Mouse (Mus musculus) mesoderm, embryonic 11.5 days (tissue): ENCODE measurements at regions not wholly inside any gene's neighbourhood (a gene's known extent, or its start where the extent isn't known, plus 50 kb on each side); places are given as distances from the start of the nearest gene placed in this dataset.
"Not testable (repeated sequence)": the region's sequence is repeated elsewhere in the genome, so short reads cannot be mapped to it uniquely, and the experiment has no call there.

Experiments
- DNase-seq: peaks from one replicate; pipeline ENCODE4 v3.0.0-alpha.2; 2012; ENCODE audit warnings: low read depth, low spot score

- peak; percentile 87 for DNase-seq
Observed at GRCm38 (mm10) chr12:77852595-77853577, 341.2 kb upstream of the Gm6657 start.

GRCm38 (mm10) chr12:77854281-77855075, 339.6 kb upstream of the Gm6657 start:
- peak; percentile 87 for DNase-seq

DNA sequence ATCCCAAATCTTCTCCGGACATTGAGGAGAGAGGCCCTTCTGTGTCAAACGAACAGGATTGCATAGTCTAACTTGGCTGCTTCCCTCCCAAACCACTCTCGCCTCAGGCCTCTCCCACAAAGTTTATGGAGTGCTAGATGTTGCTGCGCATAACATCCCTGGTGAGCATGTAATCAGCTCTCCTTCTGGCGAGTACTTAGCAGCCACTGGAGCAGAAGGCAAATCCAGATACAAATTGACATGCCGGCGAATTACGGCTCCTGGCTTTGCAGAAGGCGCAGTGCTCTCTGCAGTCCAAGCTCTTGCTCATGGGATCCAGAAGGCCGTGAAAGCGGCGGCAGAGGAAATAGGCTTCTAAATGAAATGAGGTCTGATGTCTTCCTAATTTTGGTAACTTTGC, 338.2 kb upstream of the Gm6657 start:
- DNase-seq, result peak; percentile 34

GRCm38 (mm10) chr12:77857281-77857680, 336.8 kb upstream of the Gm6657 start:
- no peak for DNase-seq

DNA sequence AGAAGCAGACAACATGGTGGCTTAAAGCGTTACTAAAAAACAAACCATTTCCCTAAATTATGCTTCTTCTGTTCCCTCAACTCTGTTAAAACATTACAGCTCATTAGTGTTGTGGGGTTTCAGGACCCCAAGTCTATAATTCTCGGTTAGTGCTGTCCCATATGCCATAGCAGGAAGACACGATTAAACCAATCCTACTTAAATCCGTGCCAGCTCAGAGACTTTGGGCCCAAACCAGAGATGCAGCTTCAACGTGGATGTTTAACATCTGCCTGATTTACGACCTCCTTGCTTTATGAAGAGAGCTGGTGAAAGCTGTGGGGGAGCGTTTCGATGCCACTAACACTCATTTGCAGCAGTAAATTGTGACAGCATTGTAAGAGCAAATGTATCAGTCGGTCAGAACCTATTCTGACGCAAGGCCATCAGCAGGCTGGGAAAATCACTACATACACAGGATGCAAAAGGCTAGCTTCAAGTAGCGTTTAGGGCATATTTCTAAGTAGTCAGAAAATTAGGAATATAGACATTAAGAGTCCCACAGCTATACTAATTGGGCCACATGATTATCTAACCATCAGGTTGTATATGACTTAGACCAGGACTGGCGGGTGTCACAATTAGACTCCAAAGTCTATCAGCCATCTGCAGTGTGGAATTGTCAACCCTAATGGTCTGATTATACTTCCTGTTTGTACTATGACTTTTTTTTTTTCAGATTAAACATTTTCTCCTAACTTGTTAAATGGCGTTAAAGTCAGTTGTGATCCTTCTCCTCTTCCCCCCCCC, 333.1 kb upstream of the Gm6657 start:
- DNase-seq, result peak; percentile 41

DNA sequence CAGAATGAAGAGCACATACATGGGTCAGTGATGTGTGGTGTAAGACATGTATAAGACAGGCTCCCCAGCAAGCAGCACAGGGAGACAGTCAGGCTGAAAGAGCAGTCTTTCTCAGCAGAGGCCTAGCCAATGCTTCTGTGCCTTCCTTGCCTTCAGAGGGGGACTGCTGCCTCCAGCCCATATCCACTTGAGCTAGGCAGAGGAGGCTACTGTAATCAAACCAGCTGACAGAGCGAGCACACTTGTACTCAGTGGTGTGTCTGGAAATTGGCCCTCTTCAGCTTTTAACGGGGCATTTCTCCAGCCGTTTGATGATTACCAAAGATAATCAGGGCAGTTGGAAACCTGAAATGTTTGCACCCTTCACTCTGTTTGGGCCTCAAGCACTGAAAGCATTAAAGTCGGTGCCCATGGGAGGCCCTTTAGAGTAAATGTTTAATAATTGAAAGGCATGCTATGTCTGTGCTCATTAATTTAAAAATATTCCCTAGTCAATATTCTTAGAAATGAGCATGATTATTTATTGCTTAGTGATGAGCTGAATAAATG, 326.0 kb upstream of the Gm6657 start:
- DNase-seq, result no peak

DNA sequence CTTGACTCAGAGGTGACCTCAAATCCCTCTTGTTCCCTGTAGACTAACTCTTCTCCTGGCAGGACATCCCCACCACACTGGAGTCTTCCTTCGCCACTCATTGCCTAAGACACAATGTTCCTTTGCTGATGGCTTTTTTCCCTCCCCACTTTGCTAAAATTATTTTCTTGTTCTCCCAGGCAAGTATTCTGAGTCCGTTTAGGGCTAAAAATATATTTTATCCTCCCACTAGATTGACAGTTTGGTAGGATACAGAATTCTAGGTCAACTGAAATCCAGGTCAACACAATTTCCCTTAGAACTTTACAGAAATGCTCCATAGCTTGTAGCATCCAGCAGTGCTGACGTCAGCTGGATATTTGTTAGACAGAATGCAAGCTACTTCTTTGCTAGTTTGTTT, 324.7 kb upstream of the Gm6657 start:
- no peak for DNase-seq

GRCm38 (mm10) chr12:77887335-77887734, 306.7 kb upstream of the Gm6657 start:
- DNase-seq, result no peak

DNA sequence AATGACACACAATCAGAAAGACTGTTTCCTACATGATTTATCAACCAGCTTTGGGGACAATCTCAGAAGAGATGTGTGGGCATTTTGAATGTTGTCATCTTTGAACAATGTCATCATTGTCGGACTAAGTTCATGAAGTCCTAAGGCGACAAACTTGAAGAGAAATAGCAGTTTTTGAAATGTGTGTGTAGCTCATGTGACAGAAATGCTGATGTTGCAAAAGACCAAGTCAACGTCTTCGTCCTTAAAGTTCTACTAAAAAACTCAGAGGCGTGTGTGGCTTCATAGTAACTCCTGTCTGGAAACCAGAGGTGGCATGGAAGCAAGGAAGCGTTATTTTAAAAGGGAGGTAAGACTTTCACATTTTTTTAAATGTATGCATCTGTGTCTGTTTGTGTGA, 302.6 kb upstream of the Gm6657 start:
- DNase-seq, result no peak

DNA sequence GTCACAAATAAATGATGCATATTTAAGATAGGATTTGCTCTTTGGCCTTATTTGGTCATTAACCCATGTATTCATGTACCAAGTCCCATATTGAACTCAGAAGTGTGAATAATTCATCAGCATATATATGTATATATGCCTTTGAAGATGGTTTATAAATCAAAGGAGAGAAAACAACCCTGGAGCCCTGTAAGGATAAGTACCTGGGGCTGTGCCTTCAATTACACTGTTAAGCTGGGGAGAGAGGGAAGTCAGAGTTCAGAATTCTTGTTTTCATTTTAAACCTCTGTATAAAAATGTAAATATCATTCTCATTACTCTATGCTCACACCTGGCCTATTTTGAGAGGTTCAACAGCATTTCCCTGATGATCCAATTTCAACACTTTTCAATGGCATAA, 299.8 kb upstream of the Gm6657 start:
- DNase-seq, result no peak

DNA sequence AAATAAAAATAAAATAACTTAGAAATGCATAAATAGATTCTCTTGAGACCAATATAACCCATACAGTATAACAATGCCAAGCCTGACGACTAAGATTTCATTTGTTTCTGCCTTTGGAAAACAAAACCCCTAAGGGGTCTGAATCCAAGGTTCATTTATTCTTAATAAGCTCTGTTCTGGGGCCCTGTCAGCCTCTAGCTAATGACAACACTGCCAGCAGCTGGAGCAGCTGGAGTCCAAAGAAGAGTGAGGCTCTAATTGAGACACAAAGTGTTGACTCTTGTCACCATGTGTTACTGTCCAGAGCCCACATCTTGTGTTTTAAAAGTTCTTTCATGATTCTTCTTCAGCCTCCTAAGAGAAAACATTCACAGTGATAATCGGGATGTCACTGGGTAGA, 298.5 kb upstream of the Gm6657 start:
- DNase-seq, result no peak

- not testable (repeated sequence) for DNase-seq
Observed at GRCm38 (mm10) chr12:77898974-77899373, 295.1 kb upstream of the Gm6657 start.

GRCm38 (mm10) chr12:77901254-77901653, 292.8 kb upstream of the Gm6657 start:
- DNase-seq, result no peak

DNA sequence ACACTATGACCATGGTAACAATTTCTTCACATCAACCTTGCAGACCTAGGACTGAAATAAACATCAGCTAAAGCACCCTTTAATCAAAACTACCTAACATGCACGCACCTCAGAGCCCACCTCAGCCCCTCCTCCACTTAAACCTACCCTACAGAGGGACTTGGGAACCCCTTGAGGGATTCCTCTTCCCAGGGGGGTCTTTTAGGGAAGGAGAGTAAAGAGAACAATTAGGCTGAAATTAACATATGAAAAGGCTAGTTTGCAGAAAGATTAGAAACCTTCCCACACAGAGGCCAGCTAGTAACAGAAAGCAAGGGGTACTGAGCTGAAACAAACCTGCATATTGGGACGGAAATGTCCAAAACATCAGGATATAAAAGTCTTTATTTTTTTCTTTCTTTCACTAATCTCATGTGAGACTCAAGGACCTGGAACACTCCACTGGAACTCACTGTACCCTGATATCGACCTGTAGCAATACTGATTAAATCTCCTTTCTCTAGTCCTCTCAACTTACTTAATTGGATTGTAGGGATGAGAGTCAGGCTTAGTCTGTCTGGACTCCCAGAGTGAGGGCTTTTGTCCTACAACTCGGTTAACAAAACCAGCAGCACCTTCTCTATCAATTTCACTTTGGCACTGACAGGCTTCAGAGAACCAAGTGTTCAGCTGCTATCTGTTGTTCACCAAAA, 281.0 kb upstream of the Gm6657 start:
- DNase-seq, result no peak

- peak; percentile 14 for DNase-seq
Observed at GRCm38 (mm10) chr12:77928729-77929128, 265.3 kb upstream of the Gm6657 start.

- DNase-seq, result no peak
Observed at GRCm38 (mm10) chr12:77929571-77929970, 264.5 kb upstream of the Gm6657 start.

- DNase-seq, result no peak
Observed at GRCm38 (mm10) chr12:77943960-77944359, 250.1 kb upstream of the Gm6657 start.

DNA sequence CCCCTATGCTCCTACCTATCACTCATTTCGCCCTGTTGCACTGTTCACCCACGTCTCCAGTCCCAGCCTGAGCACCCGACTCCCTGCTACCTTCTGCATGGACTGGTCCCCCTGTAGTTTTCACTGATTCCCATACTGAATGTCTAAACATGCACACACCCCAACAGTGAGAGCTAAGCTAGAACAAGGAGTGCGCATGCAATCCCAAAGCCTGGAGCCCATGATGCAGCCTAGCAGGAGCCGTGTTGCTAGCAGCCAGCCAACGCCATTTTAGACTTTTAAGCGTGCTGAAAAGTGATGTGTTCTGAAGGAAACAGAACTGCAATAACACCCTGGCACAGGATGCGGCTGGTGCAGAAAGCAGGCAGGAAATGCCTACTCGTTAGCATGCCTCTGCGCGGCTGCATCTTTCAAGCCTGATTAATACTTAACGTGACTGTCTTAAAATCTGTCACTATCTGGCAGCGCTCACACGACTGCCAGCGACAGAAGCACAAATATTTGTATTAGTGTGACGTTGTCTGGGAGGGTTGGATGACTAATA, 244.5 kb upstream of the Gm6657 start:
- DNase-seq, result peak; percentile 21

GRCm38 (mm10) chr12:77952492-77952891, 241.6 kb upstream of the Gm6657 start:
- no peak for DNase-seq

- DNase-seq, result no peak
Observed at GRCm38 (mm10) chr12:77962631-77963030, 231.4 kb upstream of the Gm6657 start.

- DNase-seq, result no peak
Observed at GRCm38 (mm10) chr12:77968543-77968942, 225.5 kb upstream of the Gm6657 start.
